Mouse (Mus musculus) forebrain, embryonic 11.5 days (tissue): ENCODE measurements around the gene Arrdc1. TPM values are rescaled to one million over a fixed set of nuclear protein-coding genes. Genes with fewer than 3 reads are reported as not detected.

Source experiments
- ATAC-seq: fragments of 200-750 bp; cut with Nextera tagmentation; replicated peaks from 2 replicates; pipeline ENCODE4 v1.8.0; 2017; ENCODE audit warnings: moderate TSS enrichment; ENCODE audit not compliant: low FRiP score
- DNase-seq: peaks from one replicate; pipeline ENCODE4 v3.0.0-alpha.2; 2017; ENCODE audit warnings: low spot score
- H3K27ac ChIP-seq: fragments of 300-500 bp; sonication (generic); 2 replicates; pipeline ENCODE4 v1.5.1; 2014; ENCODE audit warnings: low read depth, low read length
- H3K27me3 ChIP-seq: fragments of 300-500 bp; sonication (generic); 2 replicates; pipeline ENCODE4 v1.6.1; 2014; ENCODE audit warnings: mild to moderate bottlenecking, low read length, mixed read lengths; ENCODE audit not compliant: control insufficient read depth, insufficient read depth
- H3K36me3 ChIP-seq: fragments of 300-500 bp; sonication (generic); 2 replicates; pipeline ENCODE4 v1.6.1; 2014; ENCODE audit warnings: mild to moderate bottlenecking, low read length, moderate library complexity, mixed read lengths; ENCODE audit not compliant: control insufficient read depth, insufficient read depth
- H3K4me1 ChIP-seq: fragments of 300-500 bp; sonication (generic); replicated peaks from 2 replicates; pipeline ENCODE4 v1.6.1; 2014; ENCODE audit warnings: low read length, mixed read lengths; ENCODE audit not compliant: control insufficient read depth, insufficient read depth
- H3K4me2 ChIP-seq: fragments of 300-500 bp; sonication (generic); 2 replicates; pipeline ENCODE4 v1.6.1; 2014; ENCODE audit warnings: low read depth, mild to moderate bottlenecking, low read length, moderate library complexity, mixed read lengths; ENCODE audit not compliant: severe bottlenecking
- H3K4me3 ChIP-seq: fragments of 300-500 bp; sonication (generic); 2 replicates; pipeline ENCODE4 v1.5.1; 2014; ENCODE audit warnings: low read depth, low read length
- H3K9ac ChIP-seq: fragments of 300-500 bp; sonication (generic); 2 replicates; pipeline ENCODE4 v1.6.1; 2014; ENCODE audit warnings: low read length
- H3K9me3 ChIP-seq: fragments of 300-500 bp; sonication (generic); 2 replicates; pipeline ENCODE4 v1.6.1; 2016; ENCODE audit warnings: low read length, mixed read lengths; ENCODE audit not compliant: control insufficient read depth
- WGBS: fragments of 180-500 bp; shearing (Covaris S2); extraction: QIAGEN DNeasy Blood & Tissue Kit; methylation state at CpG from one replicate; pipeline ENCODE4 v1.1.7; 2014; 5-methylcytosine and 5-hydroxymethylcytosine counted together
- polyA plus RNA-seq: library from polyadenylated mRNA; unstranded; fragments of >200 nt; fragmentation: Nextera tagmentation; extraction: Ambion mirVana; gene quantifications from 2 replicates; pipeline ENCODE4 v1.2.1, GENCODE M21; 2014

The Arrdc1 gene
- polyA plus RNA-seq, 1 experiment from 2014 or later, result 14.1 TPM

DNA sequence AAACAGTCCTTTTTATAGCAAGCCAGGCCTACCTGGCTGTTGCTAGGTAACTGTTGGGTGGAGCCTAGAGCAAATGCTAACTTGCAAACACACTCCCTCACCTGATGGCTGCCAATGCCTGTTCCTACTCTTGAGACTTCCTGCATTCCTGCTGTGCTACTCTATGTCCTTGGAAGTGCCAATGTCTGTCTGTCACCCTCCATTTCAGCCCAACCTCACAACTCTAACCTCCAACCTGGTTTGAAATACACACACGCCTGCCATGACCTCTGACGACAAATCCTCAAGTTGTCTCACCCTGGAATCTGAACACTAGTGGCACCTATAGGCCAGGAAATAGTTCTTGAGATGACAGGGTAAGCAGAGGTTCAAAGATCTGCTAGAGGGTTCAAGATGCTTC lies 5.9 kb downstream of the Arrdc1 start:
- H3K4me3 ChIP-seq, result no peak overlapping the region
- H3K9ac ChIP-seq, result no peak overlapping the region
- no peaks in the 10 kb centered on the region for H3K4me1 ChIP-seq
- no peak overlapping the region for H3K27ac ChIP-seq
- no peak for DNase-seq
- ATAC-seq, result no peak
- H3K27me3 ChIP-seq, result no peaks in the 10 kb centered on the region
- H3K36me3 ChIP-seq, result no peaks in the 10 kb centered on the region
- no peak overlapping the region for H3K4me2 ChIP-seq
- 78% methylated on average over 2 of the region's 2 CpGs for WGBS
- H3K9me3 ChIP-seq, result no peaks in the 10 kb centered on the region

DNA sequence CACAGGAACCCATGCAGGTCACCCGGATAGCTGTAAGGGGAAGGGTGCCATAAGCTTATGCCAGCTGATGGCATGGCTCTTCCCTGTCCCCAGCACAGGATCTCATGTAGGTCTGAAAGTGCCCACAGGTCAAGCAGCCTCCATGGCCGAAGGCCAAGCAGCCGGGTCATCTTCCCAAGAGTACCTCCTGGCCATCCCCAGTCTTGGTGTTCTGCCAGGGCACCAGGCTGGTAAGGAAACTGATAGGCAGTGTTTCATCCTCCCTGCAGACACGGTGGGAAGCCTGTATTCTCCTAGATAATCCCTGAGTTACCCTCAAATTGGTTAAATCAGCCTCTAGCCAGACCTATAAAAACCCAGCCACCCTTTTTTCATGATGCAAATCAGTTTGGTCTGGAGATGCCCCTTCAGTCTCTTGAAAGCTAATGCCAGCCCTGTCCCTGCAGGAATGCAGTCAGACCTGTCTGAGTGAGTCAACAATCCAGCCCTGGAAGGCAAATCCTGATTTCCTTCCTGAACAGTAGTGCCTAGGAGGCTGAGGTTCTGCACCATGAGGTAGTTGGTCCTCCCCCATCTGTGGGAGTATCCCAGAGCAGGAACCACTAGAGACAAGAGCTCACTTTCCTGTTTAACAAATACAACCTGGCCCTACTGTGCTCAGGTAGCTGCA lies 7.1 kb downstream of the Arrdc1 start:
- no peak overlapping the region for H3K4me3 ChIP-seq
- H3K27me3 ChIP-seq, result no peaks in the 10 kb centered on the region
- H3K9ac ChIP-seq, result no peak overlapping the region
- no peaks in the 10 kb centered on the region for H3K36me3 ChIP-seq
- H3K4me2 ChIP-seq, result no peak overlapping the region
- DNase-seq (no peak), ATAC-seq (no peak)
- H3K9me3 ChIP-seq, result no peaks in the 10 kb centered on the region
- no peaks in the 10 kb centered on the region for H3K4me1 ChIP-seq
- 66% methylated on average over 4 of the region's 4 CpGs for WGBS
- H3K27ac ChIP-seq, result no peak overlapping the region

- H3K27me3 ChIP-seq, result no peaks in the 10 kb centered on the region
- H3K4me1 ChIP-seq, result no peaks in the 10 kb centered on the region
- no peak for DNase-seq
- no peak overlapping the region for H3K4me3 ChIP-seq
- no peaks in the 10 kb centered on the region for H3K9me3 ChIP-seq
- H3K4me2 ChIP-seq, result no peak overlapping the region
- H3K9ac ChIP-seq, result no peak overlapping the region
- 82% methylated on average over 7 of the region's 7 CpGs for WGBS
- no peaks in the 10 kb centered on the region for H3K36me3 ChIP-seq
- no peak for ATAC-seq
- no peak overlapping the region for H3K27ac ChIP-seq
These were observed 8.1 kb downstream of the Arrdc1 start for GRCm38 (mm10) chr2:24926965-24927358.

DNA sequence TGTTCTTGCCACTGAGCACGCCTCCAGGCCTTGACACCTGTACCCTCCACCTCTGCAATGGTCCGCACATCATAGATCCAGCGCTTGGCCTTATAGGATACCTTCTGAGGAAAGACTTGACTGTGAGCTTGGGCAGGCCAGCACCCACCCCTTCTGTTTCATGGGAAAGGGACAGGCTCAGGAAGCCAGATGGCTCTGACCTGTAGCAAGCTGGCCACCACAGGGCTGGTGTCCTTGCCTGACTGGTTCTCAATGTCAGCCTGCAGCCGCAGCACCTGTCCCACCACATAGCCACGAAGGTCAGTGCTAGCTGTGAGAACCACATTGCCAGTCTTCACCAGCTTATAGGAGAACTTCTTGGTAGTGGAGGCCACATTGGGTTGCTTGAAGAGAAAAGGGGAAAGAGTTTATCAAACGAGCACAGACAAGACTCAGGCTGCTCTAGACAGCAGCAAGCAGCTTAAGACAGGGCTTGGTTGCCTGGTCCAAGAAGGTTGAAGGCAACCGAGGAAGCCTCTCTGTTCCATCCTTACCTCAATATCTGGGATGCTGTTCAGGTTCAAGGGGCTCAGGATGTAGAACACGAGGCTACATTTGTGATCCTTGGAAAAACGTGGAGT lies 8.6 kb downstream of the Arrdc1 start:
- H3K36me3 ChIP-seq, result no peaks in the 10 kb centered on the region
- no peak for DNase-seq
- H3K4me3 ChIP-seq, result no peak overlapping the region
- no peak overlapping the region for H3K27ac ChIP-seq
- H3K27me3 ChIP-seq, result no peaks in the 10 kb centered on the region
- no peak for ATAC-seq
- H3K4me2 ChIP-seq, result no peak overlapping the region
- H3K9me3 ChIP-seq, result no peaks in the 10 kb centered on the region
- no peak overlapping the region for H3K9ac ChIP-seq
- 85% methylated on average over 9 of the region's 9 CpGs for WGBS
- H3K4me1 ChIP-seq, result no peaks in the 10 kb centered on the region

- Histone ChIP-seq H3K36me3 (no peaks in the 10 kb centered on the region), H3K27me3 (no peaks in the 10 kb centered on the region), H3K4me2 (no peak overlapping the region), H3K4me3 (no peak overlapping the region), H3K9ac (no peak overlapping the region), H3K27ac (no peak overlapping the region), H3K4me1 (no peaks in the 10 kb centered on the region), H3K9me3 (no peaks in the 10 kb centered on the region)
- DNase-seq, result no peak
- 84% methylated on average over 8 of the region's 8 CpGs for WGBS
- ATAC-seq, result no peak
These were observed 9.8 kb downstream of the Arrdc1 start for GRCm38 (mm10) chr2:24925284-24925683.

DNA sequence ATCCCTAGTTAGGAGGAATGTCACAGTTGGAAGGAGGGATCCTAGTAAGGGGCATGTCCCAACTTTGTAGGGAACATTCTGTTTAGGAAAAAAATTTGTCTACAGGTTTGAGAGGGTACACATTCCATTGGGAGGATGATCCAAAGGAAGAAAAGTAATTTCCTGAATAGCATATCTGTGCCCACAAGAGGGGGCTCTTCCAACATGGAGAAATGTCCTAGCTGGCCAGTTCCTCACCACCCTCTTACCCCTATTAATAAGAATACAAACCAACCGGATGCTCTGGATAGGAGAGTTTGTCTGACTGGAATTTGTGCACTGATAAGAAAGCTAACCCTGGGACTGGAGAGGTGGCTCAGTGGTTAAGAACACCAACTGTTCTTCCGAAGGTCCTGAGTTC lies 11.5 kb downstream of the Arrdc1 start:
- 61% methylated on average over 2 of the region's 2 CpGs for WGBS
- DNase-seq, result no peak

GRCm38 (mm10) chr2:24919839-24920175 lies 15.2 kb downstream of the Arrdc1 start:
- Histone ChIP-seq H3K27ac (0 out of 2 replicates have a peak overlapping the region, but pooled peaks have one; percentile 39), H3K9ac (peak overlapping the region; percentile 61), H3K4me1 (peaks cover 5% of the 10 kb centered on the region; the same call in 1 of the 2 replicates), H3K4me2 (peak overlapping the region; percentile 53), H3K27me3 (no peaks in the 10 kb centered on the region), H3K4me3 (peak overlapping the region; percentile 98), H3K36me3 (no peaks in the 10 kb centered on the region), H3K9me3 (no peaks in the 10 kb centered on the region)
- WGBS, result 11% methylated on average over 8 of the region's 8 CpGs
- DNase-seq (no peak), ATAC-seq (peak; percentile 42)

More for the DNA sequence above, 11.5 kb downstream of the Arrdc1 start:
- no peak overlapping the region for H3K9ac ChIP-seq
- H3K27ac ChIP-seq, result no peak overlapping the region
- no peaks in the 10 kb centered on the region for H3K9me3 ChIP-seq
- no peaks in the 10 kb centered on the region for H3K36me3 ChIP-seq
- H3K4me3 ChIP-seq, result no peak overlapping the region
- no peaks in the 10 kb centered on the region for H3K27me3 ChIP-seq
- ATAC-seq, result no peak
- H3K4me2 ChIP-seq, result no peak overlapping the region
- H3K4me1 ChIP-seq, result no peaks in the 10 kb centered on the region

DNA sequence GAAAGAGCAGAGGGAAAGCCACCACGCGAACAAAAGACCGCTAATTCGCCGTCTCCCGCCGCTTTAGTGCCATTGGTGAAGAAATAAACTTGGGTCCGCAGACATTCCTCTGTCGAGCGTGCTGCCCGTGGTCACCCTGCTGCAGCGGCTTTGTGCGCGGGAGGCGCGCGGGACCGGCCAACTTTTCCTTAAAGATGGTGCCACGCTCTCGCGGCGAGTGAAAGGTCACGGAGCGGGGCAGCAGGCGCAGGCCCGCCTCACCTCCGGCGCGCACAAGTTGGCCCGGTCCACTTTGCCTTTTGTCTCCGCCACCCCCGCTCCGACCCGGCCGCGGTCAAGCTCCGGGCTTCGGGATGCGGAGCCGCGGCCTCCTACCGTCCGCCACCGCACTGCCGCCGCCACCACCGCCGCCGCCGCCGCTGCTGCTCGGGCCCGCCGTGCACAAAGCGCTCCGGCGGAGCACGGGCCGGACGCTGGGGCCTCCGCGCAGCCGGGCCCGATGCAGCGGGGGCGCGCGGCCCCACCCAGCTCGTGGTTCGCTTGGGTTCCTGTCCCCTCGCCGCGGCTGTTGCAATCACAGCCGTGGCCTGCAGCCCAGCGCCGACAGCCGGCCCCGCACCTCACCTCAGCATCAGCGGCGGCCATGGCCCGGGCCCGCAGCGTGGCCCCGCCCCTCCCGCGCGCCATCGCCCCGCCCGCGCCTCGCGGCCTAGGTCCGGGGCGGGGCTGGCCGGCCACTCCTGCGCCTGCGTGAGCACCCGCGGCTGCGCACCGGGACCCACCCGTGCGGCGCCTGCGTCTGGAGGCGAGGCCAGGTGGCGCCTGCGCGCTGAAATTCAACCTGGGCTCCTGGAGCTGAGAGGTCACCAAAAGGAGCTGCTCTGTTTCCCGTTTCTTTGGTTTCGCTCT lies 15.9 kb downstream of the Arrdc1 start, which contains the start of gene Ehmt1:
Ehmt1 (minus strand) TSS at position 685 of the 909 bp plus-strand sequence.
- peak within 1 kb of the TSS; percentile 98 for H3K4me3 ChIP-seq
- H3K27me3 ChIP-seq, result no peaks in the 10 kb centered on the region
- H3K27ac ChIP-seq, result peak within 1 kb of the TSS; percentile 91
- peaks cover 5% of the 10 kb centered on the region; the same call in 1 of the 2 replicates for H3K4me1 ChIP-seq
- under 1% methylated on average over 93 of the region's 112 CpGs for WGBS
- DNase-seq (peak; percentile 97), ATAC-seq (peak; percentile 98)
- peak within 1 kb of the TSS; percentile 66 for H3K4me2 ChIP-seq
- peak within 1 kb of the TSS; percentile 98 for H3K9ac ChIP-seq
- no peaks in the 10 kb centered on the region for H3K36me3 ChIP-seq
- H3K9me3 ChIP-seq, result no peaks in the 10 kb centered on the region
